Mouse (Mus musculus) urinary bladder, adult 2 months (tissue): ENCODE results near the gene Rhoc. TPM values are rescaled to one million over a fixed set of nuclear protein-coding genes. Genes with fewer than 3 reads are reported as not detected.

ENCODE experiments used
- DNase-seq: peaks from one replicate; pipeline ENCODE4 v3.0.0; 2022; ENCODE audit warnings: low spot score
- polyA plus RNA-seq: library from polyadenylated mRNA; depleted of rRNA; stranded (reverse); fragments of >200 nt; gene quantifications from 2 replicates; pipeline ENCODE4 v1.2.3, GENCODE M21; 2012; rRNA removed

Gene Rhoc
- polyA plus RNA-seq, 1 experiment: 124 TPM

DNA sequence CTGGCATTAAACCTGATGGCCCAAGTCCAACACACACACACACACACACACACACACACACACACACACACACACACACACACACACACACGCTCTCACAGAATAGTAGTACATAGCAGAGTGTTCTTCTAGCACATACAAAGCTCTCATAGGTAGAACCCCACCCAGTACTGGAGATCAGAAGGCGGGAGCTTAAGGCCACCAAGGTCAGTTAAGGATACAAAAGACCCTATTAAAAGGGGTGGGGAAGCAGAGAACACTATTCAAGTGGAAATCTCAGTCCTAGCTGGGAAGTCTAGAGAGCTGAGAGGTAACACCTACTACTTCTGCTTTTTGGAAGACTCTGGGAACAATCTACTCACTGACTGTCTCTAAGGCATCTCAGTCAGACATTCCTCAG is 27.2 kb downstream of the Rhoc start:
- DNase-seq: no peak

DNA sequence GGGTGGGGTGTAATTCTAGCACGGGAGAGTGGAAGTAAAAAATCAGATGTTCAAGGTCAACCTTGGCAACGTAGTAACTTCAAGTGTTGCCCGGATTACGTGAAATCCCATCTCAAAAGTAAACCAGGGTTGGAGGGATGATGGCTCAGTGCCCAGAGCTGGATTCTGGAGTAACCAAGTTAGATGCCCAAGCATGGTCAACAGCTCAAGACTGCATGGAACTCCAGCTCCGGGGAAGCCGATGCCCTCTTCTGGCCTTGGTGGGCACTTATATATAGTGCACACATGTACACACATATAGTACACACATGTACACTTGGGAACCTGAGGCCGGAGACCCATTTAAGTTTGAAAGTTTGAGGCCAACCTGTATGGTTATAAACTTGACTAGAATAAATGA is 28.0 kb downstream of the Rhoc start:
- DNase-seq: no peak

DNA sequence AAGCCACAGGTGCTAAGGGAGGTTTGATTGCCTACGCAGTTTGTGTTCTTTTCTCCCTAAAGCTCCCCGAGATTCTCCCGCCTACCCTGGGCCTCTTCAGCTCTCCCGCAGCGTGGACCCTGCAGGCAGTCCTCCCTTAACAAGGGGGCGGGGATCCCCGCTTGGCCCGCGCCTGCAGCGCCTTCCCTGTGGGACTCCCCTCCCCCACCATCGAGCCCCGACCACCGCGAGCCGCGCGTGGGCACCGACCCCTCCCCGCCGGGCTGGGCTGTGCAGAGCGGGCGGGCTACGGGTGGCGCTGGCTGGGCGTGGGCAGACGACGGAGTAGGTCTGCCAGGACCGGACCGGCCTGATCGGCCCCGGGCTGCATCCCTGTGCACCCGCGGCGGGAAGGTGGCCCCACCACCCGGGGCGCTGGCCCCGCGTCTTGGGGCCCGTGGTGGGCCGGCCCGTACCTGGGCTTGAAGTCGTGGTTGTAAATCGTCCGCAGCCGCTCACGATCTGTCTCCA is 29.4 kb downstream of the Rhoc start:
- peak; percentile 59 for DNase-seq

DNA sequence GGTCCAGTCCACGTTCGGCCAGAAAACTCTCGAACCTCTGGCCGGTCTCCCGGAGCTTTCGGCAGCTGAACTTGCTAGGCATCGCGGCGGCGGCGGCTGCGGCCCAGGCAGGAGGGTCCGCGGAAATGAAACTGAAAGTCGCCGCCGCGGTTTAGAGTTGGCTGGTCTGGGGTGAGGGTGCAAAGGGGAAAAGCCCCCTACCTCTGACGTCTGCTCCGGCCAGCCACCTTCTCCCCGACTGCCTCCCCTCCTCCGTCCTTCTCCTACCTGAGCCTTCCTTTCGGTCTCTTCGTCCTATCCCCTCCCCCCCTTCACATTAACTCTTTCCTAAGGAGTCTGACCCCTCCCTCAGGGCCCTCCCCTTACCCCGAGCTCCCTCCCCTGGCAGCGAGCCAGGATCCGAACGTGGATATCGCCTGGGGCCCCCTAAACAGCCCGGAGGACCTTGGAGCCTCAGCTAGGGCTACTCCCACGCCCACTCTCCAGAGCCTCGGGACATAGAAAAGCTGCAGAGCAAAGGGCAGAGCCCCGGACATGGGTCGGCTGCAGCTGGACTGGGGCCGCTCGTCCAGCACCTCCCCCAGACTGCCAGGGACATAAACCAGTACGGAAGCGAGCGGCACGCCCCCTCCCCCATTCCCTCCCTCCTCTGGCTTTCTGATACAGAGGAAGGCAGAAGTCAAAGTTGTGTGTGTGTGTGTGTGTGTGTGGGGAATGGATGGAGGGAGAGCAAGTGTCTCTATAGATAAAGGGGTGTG is 30.0 kb downstream of the Rhoc start, which contains the start of gene Mov10:
Gene Mov10, minus strand, starts transcription at position 573 of the 758 bp plus-strand sequence.
- DNase-seq: peak; percentile 58

DNA sequence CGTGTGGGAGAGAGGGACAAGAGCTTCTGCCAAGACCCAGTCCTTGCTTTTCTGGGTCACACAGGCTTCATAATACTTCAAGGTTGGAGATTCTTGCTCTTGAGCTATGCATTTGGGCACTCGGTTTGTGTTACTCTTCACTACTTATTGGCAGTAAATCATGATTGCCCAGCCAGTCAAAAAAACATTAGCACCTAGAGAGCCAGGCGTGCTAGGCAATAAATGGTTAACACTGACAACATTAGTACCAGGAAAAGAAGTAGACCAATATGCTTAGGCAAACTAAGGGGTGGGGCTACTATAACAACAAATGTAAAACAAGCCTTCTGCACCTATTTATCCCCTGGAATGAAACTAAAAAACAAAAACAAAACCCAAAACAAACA is 30.6 kb downstream of the Rhoc start:
- no peak for DNase-seq

DNA sequence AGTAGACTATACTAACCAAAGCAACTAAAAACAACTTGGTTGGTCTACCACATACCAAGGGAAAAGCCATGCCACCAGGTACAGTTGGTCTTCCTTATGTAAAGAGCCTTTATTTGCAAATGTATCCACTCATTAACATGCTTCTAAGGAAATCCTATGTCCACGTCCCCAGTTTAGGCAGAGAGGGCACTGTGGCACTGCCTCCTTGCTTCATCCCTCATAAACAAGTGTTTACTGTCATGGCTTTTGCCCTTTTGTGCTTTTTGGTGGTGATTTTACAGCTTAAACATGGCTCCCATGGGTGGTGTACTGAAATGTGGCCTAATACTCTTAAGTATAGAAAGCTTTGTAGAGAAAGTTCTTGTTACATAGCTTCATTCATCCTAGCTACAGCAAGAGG is 32.3 kb downstream of the Rhoc start:
- no peak for DNase-seq

DNA sequence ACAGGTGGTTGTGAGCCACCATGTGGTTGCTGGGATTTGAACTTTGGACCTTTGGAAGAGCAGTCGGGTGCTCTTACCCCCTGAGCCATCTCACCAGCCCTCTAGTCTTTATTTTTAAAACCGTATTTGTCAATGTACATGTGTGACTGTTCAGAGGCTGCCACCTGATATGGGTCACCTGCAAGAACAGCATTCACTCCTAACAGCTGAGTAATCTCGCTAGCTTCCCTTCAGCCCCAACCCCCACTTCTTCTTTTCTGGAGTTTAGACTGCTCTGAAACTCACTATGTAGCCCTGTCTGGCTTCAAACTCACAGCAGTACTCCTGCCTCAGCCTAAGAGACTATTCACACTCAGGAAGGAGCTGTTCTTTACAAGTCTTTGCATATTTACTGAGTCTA is 34.2 kb downstream of the Rhoc start:
- DNase-seq: no peak

DNA sequence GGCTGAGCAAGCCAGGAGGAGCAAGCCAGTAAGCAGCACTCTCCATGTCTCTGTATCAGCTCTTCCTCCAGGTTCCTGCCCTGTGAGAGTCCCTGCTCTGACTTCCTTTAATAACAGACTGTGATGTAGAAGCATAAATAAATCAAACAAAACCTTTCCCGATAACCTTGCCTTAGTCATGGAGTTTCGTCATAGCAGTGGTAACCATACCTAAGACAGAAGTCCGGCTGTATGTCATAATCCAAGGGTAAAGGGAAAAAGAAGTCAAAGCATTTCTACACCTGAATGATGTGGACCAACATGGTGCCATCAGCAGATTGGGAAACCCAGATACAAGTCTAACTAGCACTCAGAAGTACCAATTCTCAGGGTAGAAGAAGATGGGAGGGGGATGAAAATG is 47.6 kb downstream of the Rhoc start:
- no peak for DNase-seq

DNA sequence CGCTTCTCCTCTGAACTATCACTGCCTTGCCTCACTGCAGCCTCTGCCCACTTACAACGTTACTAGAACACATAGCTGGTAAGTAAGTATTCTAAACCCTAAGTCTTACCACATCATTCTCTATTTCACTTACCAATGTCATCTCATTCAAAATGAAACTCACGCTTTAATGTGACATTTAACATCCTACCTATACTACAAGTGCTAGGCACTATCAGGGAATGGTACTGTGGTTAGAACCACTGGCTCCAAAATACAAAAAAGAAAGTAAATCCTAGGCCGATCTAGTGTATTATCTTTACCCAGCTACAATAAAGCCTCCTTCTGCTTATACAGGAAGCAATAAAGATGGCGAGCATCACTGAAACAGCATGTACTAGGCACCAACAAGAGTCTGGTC is 52.9 kb downstream of the Rhoc start:
- no peak for DNase-seq

Other genes with a start within 250 kb of the Rhoc start
- gene Slc16a1, start 149.7 kb upstream of the Rhoc start, polyA plus RNA-seq: 24.7 and 25.4 TPM in 2 replicates
- 2.1 and 2.2 TPM in 2 replicates for gene Ppm1j, start 7.3 kb upstream of the Rhoc start, polyA plus RNA-seq
- gene Fam19a3, start 6.5 kb upstream of the Rhoc start, polyA plus RNA-seq: 0.18 and 0.45 TPM in 2 replicates
- 7.5 and 11.2 TPM in 2 replicates for gene Mov10, start 30.2 kb downstream of the Rhoc start, polyA plus RNA-seq
- gene St7l, start 75.6 kb downstream of the Rhoc start, polyA plus RNA-seq: 16.4 and 18.1 TPM in 2 replicates
- 46.7 and 53.9 TPM in 2 replicates for gene Capza1, start 76.1 kb downstream of the Rhoc start, polyA plus RNA-seq
- gene Wnt2b, start 173.5 kb downstream of the Rhoc start, polyA plus RNA-seq: 14.3 and 19.6 TPM in 2 replicates